Mouse (Mus musculus) spleen, adult 2 months (tissue): ENCODE data around the gene Fam227b. TPM values are rescaled to one million over a fixed set of nuclear protein-coding genes. Genes with fewer than 3 reads are reported as not detected.

Source experiments
- DNase-seq, 2 experiments: peaks; one replicate each; pipeline versions ENCODE4 v3.0.0 to v3.0.0-alpha.2; 2012 to 2021; ENCODE audit warnings: low spot score in 2 of 2, low read depth in 1 of 2
- H3K27ac ChIP-seq: fragments of 200-500 bp; 2 replicates; pipeline ENCODE4 v1.5.1; 2012; ENCODE audit warnings: low read length, inconsistent platforms; ENCODE audit not compliant: insufficient read depth
- H3K27me3 ChIP-seq: fragments of 200-500 bp; 2 replicates; pipeline ENCODE4 v1.6.1; 2012; ENCODE audit warnings: mild to moderate bottlenecking, moderate library complexity, low read length, inconsistent platforms; ENCODE audit not compliant: control insufficient read depth, insufficient read depth
- H3K36me3 ChIP-seq: fragments of 200-500 bp; 2 replicates; pipeline ENCODE4 v1.6.1; 2012; ENCODE audit warnings: mild to moderate bottlenecking, low read length, inconsistent platforms; ENCODE audit not compliant: control insufficient read depth, insufficient read depth
- H3K4me1 ChIP-seq: fragments of 200-500 bp; 2 replicates; pipeline ENCODE4 v1.6.1; 2011; ENCODE audit warnings: inconsistent platforms; ENCODE audit not compliant: control insufficient read depth, insufficient read depth, insufficient read length
- H3K4me3 ChIP-seq: fragments of 200-500 bp; 2 replicates; pipeline ENCODE4 v1.5.1; 2011; ENCODE audit warnings: mild to moderate bottlenecking, inconsistent platforms; ENCODE audit not compliant: insufficient read depth, insufficient read length; ENCODE audit errors: extremely low read depth
- CTCF ChIP-seq: fragments of 200-500 bp; IDR thresholded peaks from 2 replicates; pipeline ENCODE4 v1.5.1; 2011; ENCODE audit warnings: mild to moderate bottlenecking, inconsistent platforms; ENCODE audit not compliant: insufficient read depth, insufficient read length, insufficient replicate concordance; ENCODE audit errors: extremely low read depth
- POLR2A ChIP-seq: fragments of 200-500 bp; IDR thresholded peaks from 2 replicates; pipeline ENCODE4 v1.6.1; 2011; ENCODE audit warnings: low read depth, low read length, inconsistent platforms
- WGBS: fragments of 180-500 bp; shearing (Covaris S2); methylation state at CpG from one replicate; pipeline ENCODE4 v1.1.7; 2018; 5-methylcytosine and 5-hydroxymethylcytosine counted together
- polyA plus RNA-seq: library from polyadenylated mRNA; depleted of rRNA; stranded (reverse); fragments of >200 nt; gene quantifications from 2 replicates; pipeline ENCODE4 v1.2.3, GENCODE M21; 2012

Fam227b gene
- polyA plus RNA-seq, 1 experiment, result not detected

DNA sequence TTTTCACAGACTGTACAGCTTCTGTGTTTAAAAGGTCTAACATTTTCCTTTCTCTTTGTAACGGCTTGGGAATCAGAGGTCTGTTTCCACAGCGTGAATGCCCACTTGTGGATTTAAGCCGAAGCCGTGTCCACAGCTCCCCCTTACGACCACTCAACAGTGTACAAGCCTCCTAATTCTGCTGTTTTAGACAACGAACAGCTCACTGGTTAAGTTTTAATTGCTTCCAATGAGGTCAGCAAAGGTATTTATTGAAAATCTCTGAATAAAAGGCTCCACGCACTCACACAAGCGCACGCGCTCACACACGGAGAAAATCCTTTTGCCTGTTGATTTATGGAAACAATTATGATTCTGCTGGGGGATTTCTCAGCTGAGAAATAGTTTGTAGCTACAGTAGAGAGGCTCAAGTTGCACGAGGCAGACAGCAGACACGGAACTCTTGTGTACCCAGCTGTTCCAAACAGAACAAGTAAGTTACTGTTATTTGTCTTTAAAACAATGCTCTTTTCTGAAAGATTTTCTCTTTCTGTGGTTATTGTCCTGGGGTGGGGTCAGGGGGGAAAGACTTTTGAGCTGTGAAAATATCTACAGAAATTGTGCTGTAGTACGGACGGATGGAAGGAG is 117.3 kb downstream of the Fam227b start, which contains the start of gene Fgf7:
TSS of gene Fgf7 (plus strand) at position 280 of the 627 bp plus-strand sequence.
- Histone ChIP-seq H3K27ac (no peak within 1 kb of the TSS), H3K4me3 (no peak within 1 kb of the TSS), H3K36me3 (no peaks in the 10 kb centered on the region), H3K27me3 (no peaks in the 10 kb centered on the region), H3K4me1 (no peaks in the 10 kb centered on the region)
- TF ChIP-seq POLR2A, result no peak
- no peak for TF ChIP-seq CTCF
- 83% methylated on average over 15 of the region's 15 CpGs for WGBS
- no peak for DNase-seq

DNA sequence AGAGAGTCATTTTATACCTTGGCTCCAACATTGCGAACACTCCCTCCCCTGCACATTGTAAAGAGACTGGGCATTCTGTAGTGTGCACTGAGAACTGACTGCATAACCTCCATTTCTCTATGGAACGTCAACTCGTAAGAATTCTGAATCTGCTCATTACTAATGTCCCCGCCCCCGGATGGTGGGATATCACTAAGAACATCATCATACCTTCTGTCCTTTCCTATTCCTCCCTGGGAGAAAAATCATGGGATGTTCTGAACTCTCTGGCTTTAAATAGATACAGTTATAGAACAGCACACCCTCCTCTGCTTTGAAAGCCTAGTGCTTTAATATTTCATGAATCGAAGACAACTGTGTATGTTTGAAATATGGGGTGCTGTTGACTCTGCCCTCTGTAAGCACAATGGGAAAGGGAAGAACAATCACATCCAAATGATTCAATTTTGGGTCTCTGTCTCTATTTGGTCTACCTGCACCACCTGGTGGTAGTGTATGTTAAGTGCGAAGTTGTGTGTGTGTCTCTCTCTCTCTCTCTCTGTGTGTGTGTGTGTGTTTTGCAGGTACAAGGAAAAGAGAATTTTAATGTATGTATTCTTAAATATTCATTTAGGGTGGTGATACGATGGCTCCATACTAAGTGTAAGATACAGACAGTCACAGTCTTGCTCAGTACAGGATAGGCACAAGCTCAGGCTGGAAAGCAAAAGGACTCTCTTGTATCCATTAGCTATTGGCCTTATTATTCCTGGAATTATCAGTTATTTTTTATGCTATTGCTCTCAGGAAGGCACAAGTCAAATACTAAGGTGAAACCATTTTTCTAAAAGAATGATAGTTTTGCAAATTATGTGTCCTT is 118.5 kb downstream of the Fam227b start:
- 79% methylated on average over 8 of the region's 8 CpGs for WGBS
- TF ChIP-seq POLR2A (no peak), CTCF (no peak)
- H3K36me3 ChIP-seq, result no peaks in the 10 kb centered on the region
- H3K27me3 ChIP-seq, result no peaks in the 10 kb centered on the region
- no peaks in the 10 kb centered on the region for H3K4me1 ChIP-seq
- H3K27ac ChIP-seq, result no peak overlapping the region
- H3K4me3 ChIP-seq, result no peak overlapping the region
- no peak for DNase-seq

GRCm38 (mm10) chr2:126031186-126031900 is 120.5 kb downstream of the Fam227b start:
- no peak overlapping the region for H3K4me3 ChIP-seq
- no peak for DNase-seq
- 75% methylated on average over 8 of the region's 8 CpGs for WGBS
- no peak overlapping the region for H3K27ac ChIP-seq
- TF ChIP-seq CTCF (no peak), POLR2A (no peak)
- no peaks in the 10 kb centered on the region for H3K36me3 ChIP-seq
- no peaks in the 10 kb centered on the region for H3K4me1 ChIP-seq
- no peaks in the 10 kb centered on the region for H3K27me3 ChIP-seq

GRCm38 (mm10) chr2:126015763-126016473 is 135.9 kb downstream of the Fam227b start:
- H3K27me3 ChIP-seq, result no peaks in the 10 kb centered on the region
- no peak overlapping the region for H3K27ac ChIP-seq
- DNase-seq, result no peak
- H3K4me1 ChIP-seq, result no peaks in the 10 kb centered on the region
- no peaks in the 10 kb centered on the region for H3K36me3 ChIP-seq
- WGBS, result 82% methylated on average over 3 of the region's 3 CpGs
- TF ChIP-seq CTCF (no peak), POLR2A (no peak)
- no peak overlapping the region for H3K4me3 ChIP-seq

DNA sequence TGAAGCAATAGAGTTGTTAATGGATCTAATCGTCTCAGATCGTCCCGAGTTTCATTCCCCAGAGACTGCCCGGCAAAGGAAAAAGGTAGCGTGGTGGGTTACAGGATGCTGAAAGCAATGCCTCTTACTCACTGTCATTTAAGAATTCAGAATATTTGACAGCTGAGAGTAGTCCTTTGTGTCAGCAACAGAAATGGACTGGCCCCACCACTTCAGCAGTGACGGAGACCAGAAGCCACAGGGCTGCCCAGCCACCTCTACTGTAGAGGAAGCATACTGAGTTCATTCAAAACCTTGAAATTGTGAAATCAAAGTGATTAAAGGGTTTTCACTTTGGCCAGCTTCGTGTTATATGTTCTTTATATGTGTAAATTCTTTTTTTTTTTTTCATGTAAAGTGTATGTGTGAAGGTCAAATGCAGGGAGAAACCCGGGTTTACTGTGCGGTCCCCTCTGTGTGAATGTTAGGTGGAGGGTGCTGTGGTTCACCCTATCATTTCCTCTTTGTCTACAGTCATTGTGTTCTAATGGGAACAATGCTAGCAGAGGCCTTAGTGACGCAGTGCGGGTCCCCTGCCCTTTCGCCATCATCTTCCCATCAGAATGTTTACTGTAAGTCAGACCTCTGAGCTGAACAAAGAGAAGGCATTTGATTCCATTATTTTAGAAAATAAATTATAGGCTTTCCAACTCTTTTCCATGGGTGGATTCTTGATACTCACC is 136.7 kb downstream of the Fam227b start:
- 57% methylated on average over 12 of the region's 12 CpGs for WGBS
- TF ChIP-seq CTCF, result no peak

GRCm38 (mm10) chr2:126006742-126007141 is 145.1 kb downstream of the Fam227b start:
- no peaks in the 10 kb centered on the region for H3K36me3 ChIP-seq
- no peaks in the 10 kb centered on the region for H3K4me1 ChIP-seq
- 58% methylated on average over 2 of the region's 2 CpGs for WGBS
- H3K27ac ChIP-seq, result no peak overlapping the region
- no peaks in the 10 kb centered on the region for H3K27me3 ChIP-seq
- no peak overlapping the region for H3K4me3 ChIP-seq
- TF ChIP-seq CTCF (no peak), POLR2A (no peak)
- DNase-seq, result no peak

More for the DNA sequence above, 136.7 kb downstream of the Fam227b start:
- Histone ChIP-seq H3K27ac (no peak overlapping the region), H3K4me1 (no peaks in the 10 kb centered on the region), H3K4me3 (no peak overlapping the region), H3K27me3 (no peaks in the 10 kb centered on the region), H3K36me3 (no peaks in the 10 kb centered on the region)
- no peak for DNase-seq
